Mouse (Mus musculus) ES-E14 (cell line): ENCODE data around the gene Cep250.

Source experiments
- CHD2 ChIP-seq: IDR thresholded peaks from 2 replicates; pipeline ENCODE4 v1.6.1; 2014; ENCODE audit warnings: mild to moderate bottlenecking, low read depth, low read length, inconsistent platforms
- HCFC1 ChIP-seq: IDR thresholded peaks from 2 replicates; pipeline ENCODE4 v1.6.1; 2012; ENCODE audit warnings: low read length, inconsistent platforms, borderline replicate concordance; ENCODE audit not compliant: insufficient read depth
- MAFK ChIP-seq: IDR thresholded peaks from 2 replicates; pipeline ENCODE4 v1.6.1; 2014; ENCODE audit warnings: mild to moderate bottlenecking, low read depth, low read length, inconsistent platforms; ENCODE audit not compliant: insufficient read depth
- ZC3H11A ChIP-seq: IDR thresholded peaks from 2 replicates; pipeline ENCODE4 v1.6.1; 2012; ENCODE audit warnings: low read depth, mild to moderate bottlenecking, inconsistent platforms, low read length, borderline replicate concordance
- ZNF384 ChIP-seq: IDR thresholded peaks from 2 replicates; pipeline ENCODE4 v1.6.1; 2012; ENCODE audit warnings: low read depth, low read length, inconsistent platforms

GRCm38 (mm10) chr2:156021765-156022164 lies 65.5 kb downstream of the Cep250 start:
- no peak for TF ChIP-seq ZNF384
- TF ChIP-seq CHD2, result no peak
- no peak for TF ChIP-seq MAFK
- no peak for TF ChIP-seq ZC3H11A
- TF ChIP-seq HCFC1, result no peak
